Mouse (Mus musculus) heart, postnatal 0 days (tissue): ENCODE data around the gene Irx2. TPM values are rescaled to one million over a fixed set of nuclear protein-coding genes. Genes with fewer than 3 reads are reported as not detected.

Experiments
- ATAC-seq: fragments of 200-750 bp; cut with Nextera tagmentation; 2 replicates; pipeline ENCODE4 v1.8.0; 2017; ENCODE audit warnings: low read depth, moderate number of reproducible peaks, moderate library complexity; ENCODE audit not compliant: insufficient read depth
- DNase-seq: peaks from one replicate; pipeline ENCODE4 v3.0.0-alpha.2; 2016; ENCODE audit warnings: low spot score
- H3K27ac ChIP-seq: fragments of 300-500 bp; sonication (generic); 2 replicates; pipeline ENCODE4 v1.5.1; 2014; ENCODE audit warnings: low read depth, mild to moderate bottlenecking
- H3K27me3 ChIP-seq: fragments of 300-500 bp; sonication (generic); 2 replicates; pipeline ENCODE4 v1.6.1; 2014; ENCODE audit warnings: low read length, mixed read lengths; ENCODE audit not compliant: control insufficient read depth, insufficient read depth
- H3K36me3 ChIP-seq: fragments of 300-500 bp; sonication (generic); replicated peaks from 2 replicates; pipeline ENCODE4 v1.6.1; 2014; ENCODE audit warnings: low read length, mixed read lengths; ENCODE audit not compliant: control insufficient read depth, insufficient read depth
- H3K4me1 ChIP-seq: fragments of 300-500 bp; sonication (generic); 2 replicates; pipeline ENCODE4 v1.6.1; 2014; ENCODE audit warnings: antibody characterized with exemption; ENCODE audit not compliant: control insufficient read depth, insufficient read depth
- H3K4me2 ChIP-seq: fragments of 300-500 bp; sonication (generic); 2 replicates; pipeline ENCODE4 v1.6.1; 2014; ENCODE audit warnings: low read depth, mild to moderate bottlenecking, low read length, moderate library complexity
- H3K4me3 ChIP-seq: fragments of 300-500 bp; sonication (generic); 2 replicates; pipeline ENCODE4 v1.5.1; 2014; ENCODE audit warnings: low read depth, low read length
- H3K9ac ChIP-seq: fragments of 300-500 bp; sonication (generic); replicated peaks from 2 replicates; pipeline ENCODE4 v1.6.1; 2014; ENCODE audit warnings: low read depth, low read length, mixed read lengths
- H3K9me3 ChIP-seq: fragments of 300-500 bp; sonication (generic); replicated peaks from 2 replicates; pipeline ENCODE4 v1.6.1; 2016; ENCODE audit warnings: low read length; ENCODE audit not compliant: control insufficient read depth
- CTCF ChIP-seq: IDR thresholded peaks from 2 replicates; pipeline ENCODE4 v1.5.1; 2016; ENCODE audit warnings: antibody characterized with exemption, control low read depth, low read depth
- EP300 ChIP-seq: IDR thresholded peaks from 2 replicates; pipeline ENCODE4 v1.6.1; 2016; ENCODE audit warnings: antibody characterized with exemption, low read depth
- WGBS: fragments of 180-500 bp; shearing (Covaris S2); extraction: QIAGEN DNeasy Blood & Tissue Kit; methylation state at CpG from one replicate; pipeline ENCODE4 v1.1.7; 2014; 5-methylcytosine and 5-hydroxymethylcytosine counted together
- polyA plus RNA-seq: library from polyadenylated mRNA; unstranded; fragments of >200 nt; fragmentation: Nextera tagmentation; extraction: Ambion mirVana; gene quantifications from 2 replicates; pipeline ENCODE4 v1.2.1, GENCODE M21; 2015
- total RNA-seq: library from RNA; depleted of rRNA; stranded (reverse); fragments of >200 nt; gene quantifications from 2 replicates; pipeline ENCODE4 v1.2.3, GENCODE M21; 2014; ENCODE audit warnings: low replicate concordance

Gene Irx2
- total and polyA plus RNA-seq, 2 experiments from 2014 or later, result 6.7 to 18.7 TPM

DNA sequence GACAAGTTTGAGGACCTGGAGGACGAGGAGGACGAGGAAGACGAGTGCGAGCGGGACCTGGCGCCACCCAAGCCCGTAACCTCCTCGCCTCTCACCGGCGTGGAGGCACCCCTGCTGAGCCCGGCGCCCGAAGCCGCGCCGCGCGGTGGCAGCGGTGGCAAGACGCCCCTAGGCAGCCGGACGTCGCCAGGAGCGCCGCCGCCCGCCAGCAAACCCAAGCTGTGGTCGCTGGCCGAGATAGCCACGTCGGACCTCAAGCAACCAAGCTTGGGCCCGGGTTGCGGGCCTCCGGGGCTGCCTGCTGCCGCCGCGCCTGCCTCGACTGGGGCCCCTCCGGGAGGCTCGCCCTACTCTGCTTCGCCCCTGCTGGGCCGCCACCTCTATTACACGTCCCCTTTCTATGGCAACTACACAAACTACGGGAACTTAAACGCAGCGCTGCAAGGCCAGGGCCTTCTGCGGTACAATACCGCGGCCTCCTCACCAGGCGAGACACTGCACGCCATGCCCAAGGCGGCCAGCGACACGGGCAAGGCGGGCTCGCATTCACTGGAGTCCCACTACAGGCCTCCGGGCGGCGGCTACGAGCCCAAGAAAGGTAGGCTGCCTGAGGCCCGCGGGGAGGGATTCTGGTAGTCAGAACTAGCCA is 2.9 kb downstream of the Irx2 start:
- TF ChIP-seq CTCF, result no peak
- TF ChIP-seq EP300, result no peak
- Histone ChIP-seq H3K4me3 (peak overlapping the region; percentile 51), H3K4me2 (peak overlapping the region; percentile 69), H3K4me1 (peaks cover 3% of the 10 kb centered on the region; the same call in 1 of the 2 replicates), H3K36me3 (no peaks in the 10 kb centered on the region), H3K9me3 (no peaks in the 10 kb centered on the region), H3K27me3 (peaks cover 95% of the 10 kb centered on the region), H3K27ac (0 out of 2 replicates have a peak overlapping the region, but pooled peaks have one; percentile 4), H3K9ac (peak overlapping the region; percentile 46)
- no peak for DNase-seq
- 3% methylated on average over 55 of the region's 62 CpGs for WGBS
- ATAC-seq, result no peak

DNA sequence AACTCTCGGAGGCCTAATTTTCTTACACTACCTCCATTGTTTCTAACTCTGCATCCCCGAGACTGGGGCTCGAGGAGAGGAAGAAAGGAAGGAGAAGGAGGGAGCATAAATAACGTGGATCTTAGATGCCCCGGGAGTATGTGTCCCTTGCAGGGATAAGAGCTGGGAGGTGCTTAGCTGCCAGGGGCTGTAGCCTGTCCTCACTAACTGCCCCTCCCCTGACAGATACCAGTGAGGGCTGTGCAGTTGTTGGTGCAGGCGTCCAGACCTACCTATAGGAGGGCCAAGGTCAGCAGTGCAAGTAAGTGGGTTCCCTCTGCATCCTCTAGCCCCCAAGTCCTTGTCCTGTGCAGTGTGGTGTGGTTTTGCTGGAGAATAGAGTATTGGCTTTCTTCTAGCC is 3.7 kb downstream of the Irx2 start:
- TF ChIP-seq EP300 (no peak), CTCF (no peak)
- Histone ChIP-seq H3K27me3 (peaks cover 94% of the 10 kb centered on the region), H3K9me3 (no peaks in the 10 kb centered on the region), H3K4me2 (peak overlapping the region; percentile 69), H3K9ac (no peak overlapping the region), H3K4me1 (peaks cover 3% of the 10 kb centered on the region; the same call in 1 of the 2 replicates), H3K27ac (no peak overlapping the region), H3K4me3 (peak overlapping the region; percentile 51; the same call in 1 of the 2 replicates), H3K36me3 (no peaks in the 10 kb centered on the region)
- ATAC-seq (no peak), DNase-seq (no peak)
- 39% methylated on average over 6 of the region's 6 CpGs for WGBS

DNA sequence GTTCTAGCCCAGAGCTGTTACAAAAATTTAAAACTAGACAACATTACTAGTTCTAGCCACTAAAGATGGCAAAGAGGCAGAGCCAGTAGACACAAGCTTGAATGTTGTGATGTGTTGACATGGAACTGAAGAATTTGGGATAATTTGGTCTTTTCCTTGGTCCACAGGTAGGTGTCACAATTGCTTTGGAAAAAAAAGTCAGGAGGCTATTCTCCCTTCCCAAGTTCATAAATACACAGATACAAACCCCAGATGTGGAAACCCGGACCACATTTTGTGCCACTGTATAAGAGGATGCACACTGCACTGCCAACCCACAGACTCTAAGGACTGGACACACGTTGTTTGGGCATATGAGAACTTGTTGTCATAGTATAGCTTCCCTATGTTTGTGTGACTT is 4.5 kb downstream of the Irx2 start:
- Histone ChIP-seq H3K4me2 (no peak overlapping the region), H3K4me3 (no peak overlapping the region), H3K9ac (no peak overlapping the region), H3K27me3 (peaks cover 94% of the 10 kb centered on the region), H3K27ac (no peak overlapping the region), H3K4me1 (peaks cover 3% of the 10 kb centered on the region; the same call in 1 of the 2 replicates), H3K36me3 (no peaks in the 10 kb centered on the region), H3K9me3 (no peaks in the 10 kb centered on the region)
- TF ChIP-seq EP300 (no peak), CTCF (peak; percentile 4; the same call in 1 of the 2 replicates)
- WGBS, result 43% methylated on average over 2 of the region's 2 CpGs
- no peak for DNase-seq
- no peak for ATAC-seq

DNA sequence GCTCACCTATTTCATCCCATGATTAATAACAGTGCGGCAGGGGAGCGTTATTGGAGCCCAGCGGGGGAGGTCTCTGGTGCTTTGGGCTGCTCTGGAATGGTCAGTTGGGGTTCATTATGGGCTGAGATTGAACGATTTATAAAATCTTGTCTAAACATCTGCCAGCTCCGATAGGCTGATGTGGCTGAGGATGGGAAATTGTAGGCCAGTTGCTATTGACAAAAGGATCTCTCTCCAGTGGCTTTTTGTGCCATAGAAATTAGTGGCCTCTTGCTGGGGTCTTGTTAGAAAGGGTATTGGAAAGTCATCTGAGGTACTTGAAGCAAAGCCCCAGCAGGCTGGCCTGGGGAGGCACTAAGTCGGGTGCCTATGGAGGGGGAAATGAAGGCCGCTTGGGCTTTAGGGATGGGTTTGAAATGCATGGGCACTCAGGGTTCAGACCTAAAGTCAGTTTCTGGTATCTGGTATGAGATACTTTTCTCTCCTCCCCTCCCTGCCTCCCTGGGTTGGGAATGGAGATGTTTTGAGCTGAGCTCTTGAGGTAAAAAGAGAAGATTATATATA is 6.2 kb downstream of the Irx2 start:
- Histone ChIP-seq H3K9me3 (no peaks in the 10 kb centered on the region), H3K4me3 (no peak overlapping the region), H3K4me2 (no peak overlapping the region), H3K27me3 (peaks cover 94% of the 10 kb centered on the region), H3K36me3 (no peaks in the 10 kb centered on the region), H3K9ac (no peak overlapping the region), H3K27ac (no peak overlapping the region), H3K4me1 (no peaks in the 10 kb centered on the region; the same call in 1 of the 2 replicates)
- 41% methylated on average over 7 of the region's 7 CpGs for WGBS
- ATAC-seq (no peak), DNase-seq (no peak)
- TF ChIP-seq CTCF (no peak), EP300 (no peak)

DNA sequence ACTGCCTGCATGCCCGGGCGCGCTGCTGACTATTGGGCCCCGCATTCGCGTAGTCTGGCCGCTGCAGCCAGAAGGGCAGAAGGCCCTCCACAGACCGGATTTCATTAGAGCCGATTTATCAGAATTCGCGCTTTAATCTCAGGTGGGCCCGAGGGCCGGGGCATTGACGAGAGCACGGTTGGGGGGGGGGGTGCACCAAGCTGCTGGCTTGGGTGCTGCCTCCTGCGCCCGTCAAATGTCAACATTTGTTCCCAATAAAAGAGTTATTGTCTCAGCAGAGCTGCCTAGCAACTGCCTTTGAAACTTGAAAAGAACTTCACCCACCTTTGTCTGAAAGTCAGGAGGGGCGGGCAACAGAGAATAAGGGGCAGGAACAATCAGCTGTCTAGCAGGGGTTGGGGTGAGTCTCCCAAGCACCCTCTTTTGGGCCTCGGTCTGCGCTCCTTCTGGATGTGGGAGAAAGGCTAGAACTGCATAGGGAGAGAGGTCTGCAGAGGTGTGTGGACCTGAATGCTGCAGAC is 7.8 kb downstream of the Irx2 start:
- peaks cover 94% of the 10 kb centered on the region for H3K27me3 ChIP-seq

More for the DNA sequence above, 7.8 kb downstream of the Irx2 start:
- TF ChIP-seq EP300 (no peak), CTCF (no peak)
- H3K9ac ChIP-seq, result no peak overlapping the region
- H3K27ac ChIP-seq, result no peak overlapping the region
- ATAC-seq (no peak), DNase-seq (no peak)
- no peak overlapping the region for H3K4me2 ChIP-seq
- 22% methylated on average over 20 of the region's 20 CpGs for WGBS
- no peaks in the 10 kb centered on the region; the same call in 1 of the 2 replicates for H3K4me1 ChIP-seq
- no peak overlapping the region for H3K4me3 ChIP-seq
- no peaks in the 10 kb centered on the region for H3K36me3 ChIP-seq
- H3K9me3 ChIP-seq, result no peaks in the 10 kb centered on the region
